In genomic region chr1:162186470-162187351, GRCm38 (mm10) we compare ENCODE assay signal across 9 mouse cellular contexts.
A peak's percentile ranks its signal among the peaks of the same experiment; 100 is the strongest.
DNase-seq lines count a peak whose midpoint lies in the region; ATAC-seq and TF ChIP-seq lines count a peak whose summit lies in the region.
"Had no signal": no experiment of that assay in that cellular context is flagged by ENCODE, and none has a peak within 500 bp of the region (broad histone marks: within the 10 kb centered on the region; RNA-seq: fewer than 3 reads in every experiment).

No protein-coding gene starts in this region.

- H3K4me3 ChIP-seq in stomach, embryonic 15.5 days (replicated peaks): no peak overlapping the region
- no peak overlapping the region for H3K4me3 ChIP-seq in thymus, adult 2 months (ENCODE audit: control insufficient read depth, insufficient read depth, low read length)
- H3K4me3 ChIP-seq: erythroblast, embryonic 14.5 days had no signal

- no peak for TF ChIP-seq POLR2A in thymus, adult 2 months (IDR thresholded peaks at IDR 0.05; ENCODE audit: control insufficient read depth, extremely low read depth, insufficient read depth, low read length, poor library complexity)

- no peak for TF ChIP-seq CTCF in thymus, adult 2 months (IDR thresholded peaks at IDR 0.05; ENCODE audit: borderline replicate concordance, control insufficient read depth, extremely low read depth, insufficient read depth, low read length, poor library complexity)

- H3K9me3 ChIP-seq in stomach, embryonic 15.5 days: no peaks in the 10 kb centered on the region

- 26% methylated on average over 7 of the region's 7 CpGs for WGBS in stomach, embryonic 15.5 days
- 13% methylated on average over 7 of the region's 7 CpGs for WGBS in thymus, adult 2 months

- H3K27me3 ChIP-seq in stomach, embryonic 15.5 days (replicated peaks): no peaks in the 10 kb centered on the region
- H3K27me3 ChIP-seq in thymus, adult 2 months (ENCODE audit: control insufficient read depth, insufficient read depth, low read length): no peaks in the 10 kb centered on the region

- no peak overlapping the region for H3K9ac ChIP-seq in stomach, embryonic 15.5 days

- peak overlapping the region; percentile 17; the same call in 1 of the 2 replicates for H3K4me2 ChIP-seq in stomach, embryonic 15.5 days

- peak overlapping the region; percentile 92 for H3K27ac ChIP-seq in stomach, embryonic 15.5 days
- H3K27ac ChIP-seq in thymus, adult 2 months (ENCODE audit: control insufficient read depth, insufficient read depth, low read length): no peak overlapping the region

- peak; percentile 7 for DNase-seq in 416B (ENCODE audit: low read depth)
- DNase-seq in CD4-positive, CD25-positive, alpha-beta regulatory T cell, adult 2 months (ENCODE audit: low read depth, low spot score): peak; percentile 14
- DNase-seq in kidney, postnatal 10 days: peak; percentile 29
- no peak for DNase-seq in thymus, adult 2 months
- DNase-seq in right cerebral cortex, postnatal 36 days (ENCODE audit: low spot score in 2 of 2): no peak
- no peak for DNase-seq in spleen, adult 12 weeks (ENCODE audit: low spot score)

- peak; percentile 68 for ATAC-seq in granulocyte monocyte progenitor cell, adult 5-6 weeks (replicated peaks; ENCODE audit: poor library complexity, severe bottlenecking)
- no peak for ATAC-seq in stomach, embryonic 15.5 days (ENCODE audit: insufficient read depth, low FRiP score, low read depth)

- peaks cover 21% of the 10 kb centered on the region for H3K4me1 ChIP-seq in stomach, embryonic 15.5 days
- H3K4me1 ChIP-seq in thymus, adult 2 months (replicated peaks; ENCODE audit: control insufficient read depth, insufficient read depth, low read length): no peaks in the 10 kb centered on the region

- H3K36me3 ChIP-seq in stomach, embryonic 15.5 days: no peaks in the 10 kb centered on the region
- H3K36me3 ChIP-seq in thymus, adult 2 months (ENCODE audit: control insufficient read depth, insufficient read depth, low read length): no peaks in the 10 kb centered on the region

Comparison
In these comparisons a context has a peak if more than half of its experiments do, and no peak if none do; other contexts are left out.
1. DNase-seq: peak in 416B (single experiment), CD4-positive, CD25-positive, alpha-beta regulatory T cell, adult 2 months (single experiment) and kidney, postnatal 10 days (single experiment); none in thymus, adult 2 months (single experiment), right cerebral cortex, postnatal 36 days (0 of 2) and spleen, adult 12 weeks (single experiment).